Mouse (Mus musculus): ENCODE results near the gene Syt6.

The Syt6 gene

GRCm38 (mm10) chr3:103575156-103575892 is at the start of gene Syt6:
Gene Syt6, plus strand, starts transcription at chr3:103575231.
- DNase-seq (ENCODE audit: extremely low spot score, low read depth, low spot score): no peak

GRCm38 (mm10) chr3:103526201-103526704 is 48.8 kb upstream of the Syt6 start:
- DNase-seq (ENCODE audit: extremely low spot score, low read depth, low spot score): no peak

- no peak for DNase-seq (ENCODE audit: extremely low spot score, low read depth, low spot score)
Observed at GRCm38 (mm10) chr3:103526864-103527263, 48.2 kb upstream of the Syt6 start.

GRCm38 (mm10) chr3:103534036-103534435 is 41.0 kb upstream of the Syt6 start:
- DNase-seq (ENCODE audit: extremely low spot score, low read depth, low spot score): no peak

- DNase-seq (ENCODE audit: extremely low spot score, low read depth, low spot score): no peak
Observed at GRCm38 (mm10) chr3:103535207-103535606, 39.8 kb upstream of the Syt6 start.

- DNase-seq (ENCODE audit: extremely low spot score, low read depth, low spot score): no peak
Observed at GRCm38 (mm10) chr3:103539148-103539547, 35.9 kb upstream of the Syt6 start.

GRCm38 (mm10) chr3:103546166-103546565 is 28.9 kb upstream of the Syt6 start:
- DNase-seq (ENCODE audit: extremely low spot score, low read depth, low spot score): no peak

- no peak for DNase-seq (ENCODE audit: extremely low spot score, low read depth, low spot score)
Observed at GRCm38 (mm10) chr3:103546626-103547025, 28.4 kb upstream of the Syt6 start.

- no peak for DNase-seq (ENCODE audit: extremely low spot score, low read depth, low spot score)
Observed at GRCm38 (mm10) chr3:103550236-103550635, 24.8 kb upstream of the Syt6 start.

GRCm38 (mm10) chr3:103567226-103567625 is 7.8 kb upstream of the Syt6 start:
- DNase-seq (ENCODE audit: extremely low spot score, low read depth, low spot score): no peak

- DNase-seq (ENCODE audit: extremely low spot score, low read depth, low spot score): no peak
Observed at GRCm38 (mm10) chr3:103572526-103572925, 2.5 kb upstream of the Syt6 start.

- DNase-seq (ENCODE audit: extremely low spot score, low read depth, low spot score): no peak
Observed at GRCm38 (mm10) chr3:103573106-103573790, 1.8 kb upstream of the Syt6 start.

GRCm38 (mm10) chr3:103573791-103574166 is 1.3 kb upstream of the Syt6 start:
- DNase-seq (ENCODE audit: extremely low spot score, low read depth, low spot score): peak; percentile 75

- no peak for DNase-seq (ENCODE audit: extremely low spot score, low read depth, low spot score)
Observed at GRCm38 (mm10) chr3:103574566-103575155, 370 bp upstream of the Syt6 start.

- no peak for DNase-seq (ENCODE audit: extremely low spot score, low read depth, low spot score)
Observed at GRCm38 (mm10) chr3:103575893-103576641, 1.0 kb downstream of the Syt6 start.

GRCm38 (mm10) chr3:103587136-103587535 is 12.1 kb downstream of the Syt6 start:
- no peak for DNase-seq (ENCODE audit: extremely low spot score, low read depth, low spot score)

GRCm38 (mm10) chr3:103587672-103588071 is 12.6 kb downstream of the Syt6 start:
- DNase-seq (ENCODE audit: extremely low spot score, low read depth, low spot score): no peak

GRCm38 (mm10) chr3:103589636-103590035 is 14.6 kb downstream of the Syt6 start:
- no peak for DNase-seq (ENCODE audit: extremely low spot score, low read depth, low spot score)

GRCm38 (mm10) chr3:103592636-103593035 is 17.6 kb downstream of the Syt6 start:
- no peak for DNase-seq (ENCODE audit: extremely low spot score, low read depth, low spot score)

GRCm38 (mm10) chr3:103593631-103594030 is 18.6 kb downstream of the Syt6 start:
- DNase-seq (ENCODE audit: extremely low spot score, low read depth, low spot score): no peak

- DNase-seq (ENCODE audit: extremely low spot score, low read depth, low spot score): no peak
Observed at GRCm38 (mm10) chr3:103595271-103595810, 20.3 kb downstream of the Syt6 start.

Measured in hindlimb bud, embryonic 11.5 days (tissue).